Mouse (Mus musculus): ENCODE measurements around the gene Hpse.

DNA sequence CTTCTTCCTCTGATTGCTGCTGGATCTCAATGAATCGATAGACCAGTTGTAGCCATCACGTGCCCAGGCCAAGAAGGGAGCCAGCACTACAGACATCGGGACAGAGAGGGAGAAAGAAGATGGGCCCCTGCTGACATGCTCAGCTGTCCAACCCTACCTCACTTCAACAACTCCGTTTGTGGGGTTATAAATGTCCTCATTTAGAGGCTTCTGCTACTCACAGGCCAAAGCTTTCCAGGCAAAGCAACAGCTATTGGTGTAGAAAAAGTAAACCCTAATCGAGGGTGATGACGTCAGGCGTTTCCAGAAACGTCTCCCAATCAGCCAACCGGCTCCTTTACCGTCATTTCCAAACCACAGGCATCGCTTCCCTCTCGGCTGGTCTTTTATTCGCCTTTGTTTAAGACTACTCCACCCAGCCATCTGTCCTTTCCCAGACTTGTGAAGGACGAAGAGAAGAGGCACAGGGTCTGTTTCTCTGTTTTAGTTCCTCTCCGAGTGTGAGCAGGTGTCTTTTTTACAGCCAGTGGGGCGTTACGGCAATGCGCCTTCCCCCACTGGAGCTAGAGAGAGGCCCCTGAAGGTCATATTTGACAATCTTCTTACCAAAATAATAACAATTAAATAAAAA, 39.5 kb downstream of the Hpse start:
- TF ChIP-seq REST (IDR thresholded peaks at IDR 0.05; ENCODE audit: insufficient read depth, insufficient read length), result no peak
- TF ChIP-seq POLR2A (IDR thresholded peaks at IDR 0.05; ENCODE audit: insufficient read length, low read depth), result no peak
- no peak for TF ChIP-seq CEBPB (IDR thresholded peaks at IDR 0.05; ENCODE audit: insufficient read depth, poor library complexity, severe bottlenecking)
- no peak for TF ChIP-seq TCF12 (IDR thresholded peaks at IDR 0.05; ENCODE audit: insufficient read depth, poor library complexity, severe bottlenecking)
- TF ChIP-seq USF1 (IDR thresholded peaks at IDR 0.05; ENCODE audit: low read depth), result no peak
- no peak for TF ChIP-seq MYOG (IDR thresholded peaks at IDR 0.05; ENCODE audit: control insufficient read depth in 1 of 3, insufficient read depth in 1 of 3, insufficient read length in 2 of 3, low read depth in 2 of 3)
- no peak for TF ChIP-seq POLR2AphosphoS2 (IDR thresholded peaks at IDR 0.05; ENCODE audit: insufficient read length, low read depth)
- TF ChIP-seq MAX (IDR thresholded peaks at IDR 0.05; ENCODE audit: low read depth), result no peak
- TF ChIP-seq MYOD1 (IDR thresholded peaks at IDR 0.05; ENCODE audit: control insufficient read depth in 1 of 3, insufficient read length in 2 of 3, low read depth in 2 of 3), result no peak
